Mouse (Mus musculus): ENCODE data around the gene Tmem86a.

- TF ChIP-seq POLR2A (IDR thresholded peaks at IDR 0.05; ENCODE audit: borderline replicate concordance, insufficient read depth, low read length) (no peak), CTCF (IDR thresholded peaks at IDR 0.05; ENCODE audit: borderline replicate concordance, insufficient read depth, low read depth, low read length) (no peak)
Observed at GRCm38 (mm10) chr7:47055744-47056143, 5.3 kb downstream of the Tmem86a start.
